Mouse (Mus musculus) left cerebral cortex, postnatal 4 days (tissue): ENCODE measurements at regions not wholly inside any gene's neighbourhood (a gene's known extent, or its start where the extent isn't known, plus 50 kb on each side); places are given as distances from the start of the nearest gene placed in this dataset.

ENCODE experiments used
- DNase-seq: peaks from one replicate; pipeline ENCODE4 v3.0.0-alpha.2; 2022
- intact Hi-C: fragments of 180-260 bp; cut with DNase I; formaldehyde crosslinking; loops from one replicate; pipeline ENCODE4 v1.15.1; 2025

DNA sequence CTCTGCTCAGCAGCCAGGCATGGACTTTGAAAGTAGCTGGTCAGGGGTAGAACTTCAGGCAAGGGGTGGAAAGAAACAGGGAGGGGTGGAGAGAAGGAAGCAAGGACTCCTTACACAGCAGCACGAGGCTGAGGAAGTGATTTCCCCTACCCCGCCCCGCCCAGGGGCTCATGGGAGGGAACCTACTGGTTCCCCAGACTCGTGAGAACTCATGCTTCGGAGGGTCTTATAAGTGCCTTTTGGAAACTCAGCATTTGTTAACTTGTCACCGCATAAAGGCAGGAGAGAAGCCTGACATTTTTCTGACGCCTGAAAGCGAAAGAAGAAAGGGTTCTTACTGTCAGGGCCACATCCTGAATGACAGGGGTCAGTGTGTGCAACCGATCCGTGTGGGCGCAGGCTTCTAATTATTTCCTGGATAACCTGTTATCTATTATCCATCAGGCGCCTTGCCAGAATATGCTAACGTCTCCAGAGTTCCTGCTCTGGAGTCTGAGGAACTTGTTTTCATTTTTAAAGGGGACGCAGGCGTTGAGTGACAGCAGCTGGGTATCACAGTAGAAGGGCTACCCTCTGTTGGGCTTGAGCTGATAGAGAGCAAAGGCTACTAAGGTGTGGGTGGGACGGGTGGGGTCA, 98.2 kb upstream of the Max start:
- DNase-seq, result no peak
- intact Hi-C loops, result no loop called here

DNA sequence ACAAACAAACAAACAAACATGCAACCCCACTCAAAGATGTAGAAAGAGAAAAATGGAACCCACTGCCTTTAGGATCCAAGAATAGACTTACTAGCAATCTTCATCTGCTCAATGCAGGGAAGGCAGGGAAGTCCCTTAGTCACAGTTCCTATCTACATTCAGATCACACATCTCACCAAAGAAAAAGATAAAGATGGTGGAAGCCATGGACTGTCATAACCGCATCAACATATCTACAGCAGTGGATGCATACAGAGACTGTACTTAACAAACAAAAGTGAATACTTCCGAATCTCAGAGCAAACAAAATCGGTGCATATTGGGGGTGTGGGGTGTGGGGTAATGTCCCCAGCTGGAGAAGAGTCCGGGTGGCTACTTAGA, 97.7 kb upstream of the Max start:
- no peak for DNase-seq
- intact Hi-C loops, result no loop called here

DNA sequence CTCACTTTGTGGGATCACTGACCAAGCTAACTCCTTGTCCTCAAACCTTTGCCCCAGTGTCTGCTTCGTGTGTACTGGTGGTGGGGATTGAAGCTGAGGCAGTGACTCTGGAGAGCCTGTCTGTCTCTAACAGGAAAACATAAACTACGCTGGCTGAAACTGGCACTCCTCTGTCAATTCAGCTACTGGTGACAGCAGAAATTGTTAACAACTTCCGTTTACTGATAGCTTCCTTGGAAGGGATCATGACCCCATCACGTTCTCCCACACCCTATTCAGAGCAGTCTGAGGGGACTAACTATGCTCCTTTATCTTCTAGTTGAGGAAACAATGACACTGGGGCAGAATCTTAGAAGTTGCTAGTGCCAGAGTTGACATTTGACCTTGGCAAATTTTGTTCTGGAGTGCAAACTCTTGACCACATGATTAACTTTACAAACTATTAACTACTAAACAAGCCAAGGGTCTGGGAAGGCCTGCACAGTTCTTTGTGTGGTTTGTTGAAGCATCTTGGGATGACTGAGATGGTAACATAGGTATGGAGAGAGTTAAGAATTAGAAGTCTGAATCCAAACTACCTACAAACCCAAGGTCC, 96.7 kb upstream of the Max start:
- DNase-seq, result no peak
- intact Hi-C loops, result no loop called here

DNA sequence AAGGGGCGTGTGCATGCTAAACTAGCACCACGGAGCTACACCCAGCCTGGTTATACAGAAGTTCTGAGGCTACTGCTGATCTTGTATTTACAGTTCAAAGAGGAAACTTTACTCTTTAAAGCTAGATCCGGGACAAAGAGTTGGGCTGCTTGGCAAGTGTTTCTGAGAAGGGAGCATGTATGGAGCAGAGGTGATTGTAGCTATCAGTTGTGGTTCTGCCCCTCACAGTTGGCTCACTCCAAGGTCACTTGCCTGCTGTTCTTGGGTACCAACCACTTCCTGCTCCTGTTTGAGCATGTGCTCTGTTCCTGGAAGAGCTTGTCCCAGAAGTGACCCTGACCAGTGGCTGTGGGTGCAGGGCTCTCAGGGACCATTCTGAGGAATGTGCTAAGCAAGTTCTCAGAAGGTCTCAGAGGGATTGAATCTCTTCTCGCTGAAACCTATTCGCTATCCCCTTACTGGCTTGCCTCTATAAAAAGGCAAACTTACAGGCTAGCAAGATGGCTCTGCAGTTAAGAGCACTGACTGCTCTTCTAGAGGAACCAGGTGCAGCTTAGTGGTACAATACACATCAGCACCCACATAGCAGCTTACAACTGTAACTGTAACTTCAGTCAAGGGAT, 94.9 kb upstream of the Max start:
- DNase-seq, result no peak
- intact Hi-C loops, result no loop called here

DNA sequence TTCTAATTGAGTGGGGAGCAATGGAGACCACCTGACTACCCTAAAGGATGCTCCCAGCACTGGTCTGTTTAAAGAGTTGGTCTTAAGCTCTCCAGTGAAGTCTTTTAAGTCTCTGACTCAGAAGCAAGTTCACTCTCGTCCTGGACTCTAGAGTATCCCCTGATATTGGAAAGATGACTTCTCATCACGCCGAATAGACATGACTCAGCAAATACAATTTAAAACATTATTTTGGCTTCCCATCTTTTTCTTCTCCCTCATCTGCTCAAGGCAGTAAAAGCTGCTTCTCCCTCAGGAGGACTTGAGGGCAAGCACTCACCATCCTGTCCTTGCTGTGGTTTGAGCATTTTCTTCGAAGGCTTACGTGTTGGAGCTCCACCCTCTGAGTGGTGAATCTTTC, 92.7 kb upstream of the Max start:
- intact Hi-C loops, result no loop called here
- DNase-seq, result no peak

DNA sequence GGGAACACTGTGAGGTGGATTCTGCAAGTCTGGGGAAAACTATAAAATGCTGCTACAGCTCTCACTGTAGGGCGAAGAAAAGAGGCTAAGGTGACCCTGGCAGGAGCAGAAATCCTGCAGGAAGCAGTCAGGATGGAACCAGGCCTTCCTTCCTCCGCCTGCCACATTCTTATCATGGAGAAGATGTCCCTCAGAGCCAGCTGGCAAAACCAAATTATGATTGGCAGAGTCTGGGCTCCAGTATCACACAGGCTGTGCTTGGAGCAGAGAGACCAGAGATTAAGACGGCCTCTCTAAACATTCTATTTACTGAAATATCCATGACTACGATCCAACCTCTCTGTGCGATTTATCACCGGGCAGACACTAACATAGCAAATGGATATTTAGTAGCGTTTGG, 92.2 kb upstream of the Max start:
- intact Hi-C loops, result no loop called here
- DNase-seq, result no peak

DNA sequence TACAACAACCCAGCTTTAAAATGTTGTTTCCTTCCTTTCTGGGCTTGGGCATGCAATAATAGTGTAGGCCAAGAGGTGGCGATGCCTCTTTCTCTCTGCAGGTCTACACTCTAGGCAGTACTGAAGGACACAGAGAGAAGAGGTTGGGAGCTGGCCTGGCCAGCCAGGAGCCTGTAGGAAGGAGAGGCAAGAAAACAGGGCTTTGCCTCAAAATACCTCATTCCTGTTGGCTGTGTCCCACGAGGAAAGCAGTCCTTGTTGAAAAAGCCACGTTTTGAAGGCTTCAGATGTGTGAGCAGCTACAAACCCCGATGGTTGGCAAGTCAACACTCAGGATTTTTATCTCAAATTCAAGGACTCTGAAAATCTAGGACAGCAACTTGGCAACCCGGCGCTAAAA, 90.9 kb upstream of the Max start:
- intact Hi-C loops, result no loop called here
- peak; percentile 21 for DNase-seq

DNA sequence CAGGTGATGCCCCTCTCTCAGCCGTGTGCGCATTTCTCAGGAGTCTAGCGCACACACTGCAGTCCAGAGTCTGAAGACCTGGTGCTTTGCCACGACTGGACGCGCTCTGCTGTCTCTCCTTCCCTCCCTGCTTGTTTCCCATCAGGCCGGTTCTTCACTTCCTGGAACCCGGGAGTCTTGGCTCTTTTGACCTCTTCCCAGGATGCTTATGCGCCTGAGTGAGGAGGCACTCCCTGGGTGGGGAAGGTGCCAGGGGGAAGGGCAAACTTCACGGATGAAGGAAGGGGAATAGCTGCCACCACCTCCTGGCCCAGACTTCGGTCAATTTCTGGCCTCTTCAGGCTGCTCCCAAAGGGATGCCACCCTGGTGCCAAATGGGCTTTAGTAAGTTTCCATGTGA, 86.4 kb upstream of the Max start:
- intact Hi-C loops, result no loop called here
- DNase-seq, result no peak

DNA sequence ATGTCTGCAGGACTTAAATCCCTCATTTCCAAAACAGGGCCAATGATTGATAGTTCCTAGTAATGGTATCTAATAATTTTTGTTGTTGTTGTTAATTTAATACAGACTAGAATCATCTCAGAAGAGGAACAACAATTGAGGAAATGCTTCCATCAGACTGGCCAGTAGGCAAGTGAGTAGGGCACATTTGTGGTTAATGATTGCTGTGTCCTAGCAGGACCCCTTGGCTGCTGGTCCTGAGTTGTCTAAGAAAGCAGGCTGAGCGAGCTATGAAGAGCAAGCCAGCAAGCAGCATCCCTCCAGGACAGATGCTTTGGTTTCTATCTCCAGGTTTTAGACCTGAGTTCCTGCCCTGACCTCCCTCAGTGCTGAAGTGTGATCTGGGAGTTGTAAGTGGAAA, 85.3 kb upstream of the Max start:
- intact Hi-C loops, result no loop called here

DNA sequence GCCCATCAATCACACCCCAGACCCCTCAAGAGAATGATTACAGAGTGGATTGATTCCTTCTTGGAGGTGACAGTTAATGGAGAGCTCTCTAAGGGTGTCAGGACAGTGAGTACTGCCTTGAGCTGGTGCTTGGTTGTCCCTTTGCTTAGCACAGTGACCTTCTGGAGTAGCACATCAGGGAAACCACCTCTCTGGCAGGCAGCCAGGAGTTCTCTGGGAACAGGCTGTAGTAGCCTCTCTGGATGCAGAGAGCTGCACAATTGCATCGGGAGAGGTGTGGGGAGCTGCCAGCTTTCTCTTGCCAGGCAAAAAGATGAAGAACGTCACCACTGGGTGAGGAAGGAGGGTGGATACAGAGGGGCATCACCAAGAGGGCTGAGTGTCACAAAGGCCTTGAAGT, 84.0 kb upstream of the Max start:
- intact Hi-C loops, result no loop called here
- DNase-seq, result peak; percentile 82

More for the DNA sequence above, 85.3 kb upstream of the Max start:
- DNase-seq, result no peak

DNA sequence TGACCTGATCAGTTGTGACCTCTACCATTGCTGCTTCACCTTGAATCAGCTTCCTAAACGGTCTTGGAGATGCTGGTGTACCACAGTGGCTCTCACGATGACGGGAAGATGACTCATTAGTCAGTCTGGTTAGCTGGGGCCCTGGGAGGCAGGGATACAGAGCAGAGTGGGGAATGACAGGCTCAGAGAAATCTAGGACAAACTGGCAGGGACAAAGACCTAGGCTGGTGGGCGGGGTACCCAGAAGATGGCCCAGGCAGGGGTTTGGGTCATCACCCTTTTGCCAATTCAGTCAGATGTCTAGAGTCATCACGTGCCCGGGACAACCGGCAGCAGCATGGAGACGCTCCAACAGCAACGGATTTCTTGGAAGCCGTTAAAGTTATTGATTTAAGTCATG, 83.4 kb upstream of the Max start:
- no peak for DNase-seq
- intact Hi-C loops, result no loop called here

DNA sequence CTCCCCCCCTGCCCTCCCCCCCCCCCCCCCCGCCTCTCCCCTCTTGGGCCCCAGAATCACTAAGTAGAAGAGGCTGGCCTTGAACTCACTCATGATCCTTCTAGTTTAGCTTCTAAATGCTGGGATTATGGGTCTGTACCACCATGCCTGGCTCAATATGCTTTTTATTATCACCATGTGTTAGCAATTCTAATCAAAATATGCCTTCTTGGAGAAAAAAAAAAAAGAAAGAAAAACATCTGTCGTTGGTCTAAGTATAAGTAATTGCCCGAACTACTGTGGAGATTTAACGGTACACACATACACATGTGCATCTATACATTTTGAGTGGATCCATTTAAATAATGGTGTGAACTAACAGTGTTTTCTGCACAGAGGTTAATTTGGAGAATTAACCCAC, 80.4 kb upstream of the Max start:
- intact Hi-C loops, result no loop called here
- no peak for DNase-seq

DNA sequence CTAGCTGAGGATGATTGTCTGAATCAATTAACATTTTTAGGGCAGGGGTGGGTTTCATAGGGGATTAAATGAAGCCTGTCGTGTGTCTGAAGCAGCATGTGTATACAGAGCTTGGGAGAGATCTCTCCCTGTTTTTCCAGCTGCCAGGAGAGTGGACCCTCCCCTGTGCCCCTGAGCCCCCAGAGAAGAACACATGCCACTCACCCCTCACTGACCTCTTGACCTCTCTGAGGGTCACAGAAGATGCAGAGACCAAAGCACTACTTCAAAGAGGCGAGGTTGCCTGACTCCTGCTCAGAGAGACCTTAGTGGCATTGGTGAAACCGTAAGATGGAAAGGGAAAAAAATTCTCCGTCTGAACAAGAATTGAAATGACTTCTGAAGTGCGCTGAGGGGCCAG, 79.1 kb upstream of the Max start:
- DNase-seq, result no peak
- intact Hi-C loops, result no loop called here

DNA sequence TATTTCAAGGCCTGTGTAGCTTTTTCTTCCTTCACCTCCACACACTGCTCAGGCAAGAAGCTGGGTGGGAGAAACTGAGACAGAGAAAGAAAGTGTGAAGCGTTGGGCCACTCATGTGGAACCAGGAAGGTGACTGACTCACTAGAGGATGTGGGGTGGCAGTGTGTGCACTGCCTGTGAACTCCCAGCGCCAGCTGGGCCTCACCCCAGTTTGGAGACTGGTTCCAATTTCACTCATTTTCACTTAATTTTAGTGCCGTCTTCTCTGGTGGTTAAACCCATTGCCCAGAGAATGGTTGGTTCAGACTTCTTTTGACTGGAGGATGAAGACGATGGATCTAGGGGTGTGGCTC, 77.9 kb upstream of the Max start:
- intact Hi-C loops, result no loop called here
- DNase-seq, result no peak

DNA sequence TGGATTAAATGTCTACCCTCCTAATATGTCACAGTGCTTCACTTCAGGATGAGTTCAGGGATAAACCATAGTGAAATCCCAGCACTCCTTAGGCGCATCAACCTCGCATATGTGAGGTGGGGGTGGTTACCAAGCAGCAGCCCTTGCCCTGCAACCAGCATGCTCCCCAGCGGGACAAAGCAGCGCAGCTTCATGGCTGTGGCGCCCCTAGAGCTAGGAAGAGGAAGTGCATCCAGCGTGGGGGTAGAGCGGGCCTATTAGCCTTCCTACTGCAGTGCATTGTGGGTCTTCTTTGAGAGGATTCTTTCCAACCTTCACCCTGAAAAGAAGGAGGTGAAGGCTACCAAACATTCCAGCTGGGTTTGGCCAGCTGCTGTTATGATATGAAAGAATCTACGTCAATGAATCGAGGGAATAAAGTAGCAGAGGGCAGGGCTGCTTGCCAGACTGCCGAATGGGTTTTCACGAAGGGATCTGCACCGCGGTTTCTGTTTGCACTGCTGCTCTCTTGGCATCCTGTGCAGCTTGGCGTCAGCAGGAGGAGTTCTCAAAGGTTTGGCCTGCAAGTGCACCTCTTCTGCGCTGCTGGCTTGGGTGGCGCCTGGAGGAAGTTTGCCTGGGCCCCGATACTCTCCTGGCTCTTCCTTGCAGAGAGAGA, 77.4 kb upstream of the Max start:
- DNase-seq, result peak; percentile 66
- intact Hi-C loops, result no loop called here

DNA sequence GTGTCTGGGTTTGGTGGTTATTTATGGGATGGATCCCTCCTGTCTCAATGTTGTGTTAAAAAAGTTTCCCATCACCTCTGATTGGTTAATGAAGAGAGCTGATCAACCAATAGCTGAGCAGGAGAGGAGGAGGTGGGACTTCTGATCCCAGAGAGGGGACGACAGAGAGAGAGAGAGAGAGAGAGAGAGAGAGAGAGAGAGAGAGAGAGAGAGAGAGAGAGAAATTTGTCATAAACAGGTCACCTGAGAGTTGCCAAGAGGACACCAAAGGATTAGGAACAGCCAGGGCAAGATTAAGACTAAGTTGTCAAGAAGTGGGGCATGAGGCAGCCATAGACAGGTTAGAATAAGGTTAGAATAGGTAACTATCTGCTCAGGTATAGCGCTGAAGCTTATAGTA, 73.7 kb upstream of the Max start:
- no peak for DNase-seq
- intact Hi-C loops, result no loop called here

DNA sequence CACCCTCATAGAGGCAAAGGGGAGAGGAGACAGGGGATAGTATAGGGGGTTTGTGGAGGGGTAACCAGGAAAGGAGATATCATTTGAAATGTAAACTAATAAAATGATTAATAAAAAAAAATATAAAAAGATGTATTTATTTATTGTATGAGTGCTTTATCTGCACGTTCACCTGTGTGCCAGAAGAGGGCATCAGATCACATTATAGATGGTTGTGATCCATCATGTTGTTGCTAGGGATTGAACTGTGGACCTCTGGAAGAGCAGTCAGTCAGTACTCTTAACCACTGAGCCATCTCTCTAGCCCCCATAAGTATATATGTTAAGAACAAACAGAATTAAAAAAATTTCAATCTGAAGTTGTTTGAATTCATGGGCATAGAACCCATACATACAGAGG, 69.4 kb upstream of the Max start:
- intact Hi-C loops, result no loop called here
- DNase-seq, result no peak

DNA sequence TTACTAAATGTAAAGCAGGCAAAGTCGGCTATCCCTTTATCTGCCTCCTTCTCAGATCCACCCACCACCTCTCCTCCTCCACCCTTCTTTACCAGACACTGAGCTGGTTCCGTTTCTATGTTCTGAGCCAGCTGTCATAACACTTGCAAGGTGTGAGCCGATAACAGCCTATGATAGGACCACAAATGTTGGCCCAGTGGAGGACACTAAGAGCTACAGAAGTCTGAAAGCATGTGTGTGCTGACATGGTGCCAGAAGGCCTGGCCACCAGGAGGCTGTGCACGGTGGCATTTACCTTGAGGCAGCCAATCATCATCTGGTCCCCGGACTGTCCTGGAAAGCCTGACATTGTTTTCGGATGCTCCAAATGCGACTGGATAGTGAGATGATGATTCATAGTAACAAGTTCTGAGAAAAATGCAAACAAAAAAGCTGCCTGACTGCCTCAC, 63.5 kb upstream of the Max start:
- DNase-seq, result peak; percentile 13

DNA sequence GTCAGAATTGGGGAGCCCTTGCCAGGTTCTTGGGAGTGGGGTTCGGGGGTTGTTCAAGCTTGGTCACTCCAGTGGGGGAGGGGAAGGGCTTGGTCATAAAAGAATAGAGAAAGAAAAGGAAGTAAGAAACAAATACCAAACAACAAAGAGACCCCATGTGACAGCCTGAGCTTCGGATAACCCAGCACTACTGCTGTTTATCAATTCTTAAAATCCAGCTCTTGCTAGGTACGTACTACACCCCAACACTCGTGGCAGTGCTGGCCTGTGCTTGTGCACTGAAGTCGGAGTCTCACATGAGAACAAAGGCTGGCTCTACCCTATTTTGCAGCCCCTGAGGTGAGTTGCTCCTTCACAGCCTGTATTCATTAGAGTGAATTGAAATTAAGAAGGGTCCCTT, 60.5 kb upstream of the Max start:
- DNase-seq, result no peak
- intact Hi-C loops, result no loop called here

More for the DNA sequence above, 63.5 kb upstream of the Max start:
- intact Hi-C loops, result no loop called here

DNA sequence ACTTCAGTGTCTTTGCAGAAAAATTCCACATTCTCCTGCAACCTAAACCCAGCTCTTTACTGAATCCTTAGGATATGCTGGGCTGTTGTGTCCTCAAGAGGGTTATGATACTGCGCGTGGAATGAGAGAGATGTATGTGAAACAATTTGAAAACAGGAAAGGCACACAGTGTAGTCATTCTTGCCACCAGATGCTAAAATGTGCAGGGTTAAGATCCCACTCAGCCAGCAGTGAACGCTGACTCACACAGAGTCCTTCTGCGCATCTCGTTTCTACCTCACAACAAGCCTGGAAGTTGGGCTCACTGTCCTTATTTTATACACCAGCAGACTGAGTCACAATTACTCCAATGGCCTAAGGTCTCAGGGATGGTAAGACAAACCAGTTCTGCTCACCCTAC, 59.9 kb upstream of the Max start:
- intact Hi-C loops, result no loop called here
- DNase-seq, result no peak

DNA sequence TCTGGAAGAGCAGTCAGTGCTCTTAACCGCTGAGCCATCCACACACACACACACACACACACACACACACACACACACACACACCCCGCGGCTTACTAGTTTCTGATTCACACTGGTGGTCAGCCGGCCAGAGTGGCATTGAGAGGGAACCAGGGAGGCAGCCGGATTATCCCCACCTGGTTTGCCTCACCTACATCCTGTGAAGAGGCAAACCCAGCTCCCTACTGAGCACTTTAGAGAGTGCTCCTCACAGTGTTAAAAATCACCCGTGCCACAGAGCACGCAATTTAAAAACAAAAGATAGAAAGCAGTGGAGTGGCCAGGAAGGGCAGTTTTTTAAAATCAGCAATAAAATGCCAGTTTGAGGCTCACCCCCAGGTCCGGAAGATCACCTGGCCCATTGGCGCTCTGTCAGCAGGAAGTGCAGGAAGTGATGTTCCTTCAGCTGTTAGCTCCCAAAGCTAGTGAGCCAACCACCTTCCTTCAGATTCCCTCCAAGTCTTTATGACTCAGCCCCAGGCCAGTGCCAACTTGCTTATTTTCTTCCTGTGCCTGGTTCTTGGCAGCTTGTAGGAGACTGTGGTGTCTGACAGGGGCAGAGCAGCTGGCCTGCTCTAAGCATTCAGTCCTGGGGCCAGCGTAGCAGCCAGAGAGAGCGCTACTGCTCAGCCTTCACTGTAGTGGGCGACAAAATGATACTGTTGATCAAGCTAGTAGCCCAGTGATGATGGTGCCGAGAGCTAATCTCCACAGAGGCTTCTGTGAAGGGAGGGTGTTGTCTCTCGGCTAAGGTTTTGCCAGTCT, 57.9 kb upstream of the Max start:
- peak; percentile 85 for DNase-seq
- intact Hi-C loops, result no loop called here
